ENCODE assay signal across 8 mouse cellular contexts in the genomic region with DNA sequence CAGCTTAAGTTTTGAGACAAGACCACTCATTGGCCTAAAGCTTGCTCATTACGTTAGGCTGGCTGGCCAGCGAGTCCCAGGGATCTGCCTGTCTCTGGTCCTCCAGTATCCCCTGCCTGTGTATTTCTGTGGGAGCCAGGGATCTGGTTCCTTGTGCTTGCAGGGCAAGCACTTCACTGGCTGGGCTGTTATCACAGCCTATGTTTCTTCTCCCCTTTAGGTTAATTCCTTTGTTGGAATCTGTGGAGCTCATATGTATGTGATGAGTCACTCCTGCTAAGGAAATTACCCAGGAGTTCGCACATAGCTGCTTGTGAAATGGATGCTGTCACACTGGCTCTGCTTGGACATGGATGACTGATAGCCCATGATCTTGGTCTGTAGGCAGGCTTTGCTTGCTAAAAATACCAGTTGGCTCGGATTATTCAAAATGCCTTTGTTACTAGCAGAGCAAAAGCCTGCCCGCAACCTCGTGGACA.
DNase-seq lines count a peak whose midpoint lies in the region; ATAC-seq and TF ChIP-seq lines count a peak whose summit lies in the region.

No protein-coding gene starts in this region.

- no peak overlapping the region for H3K4me3 ChIP-seq in forebrain, embryonic 16.5 days (replicated peaks; ENCODE audit: low read length)
- no peak overlapping the region for H3K4me3 ChIP-seq in forebrain, embryonic 10.5 days
- no peak overlapping the region for H3K4me3 ChIP-seq in midbrain, embryonic 10.5 days
- H3K4me3 ChIP-seq in thymus, adult 2 months (ENCODE audit: control insufficient read depth, insufficient read depth, low read length), result no peak overlapping the region

- H3K4me1 ChIP-seq in forebrain, embryonic 16.5 days (replicated peaks; ENCODE audit: control insufficient read depth, insufficient read depth, low read length), result peaks cover 10% of the 10 kb centered on the region
- peaks cover 5% of the 10 kb centered on the region; the same call in 1 of the 2 replicates for H3K4me1 ChIP-seq in forebrain, embryonic 10.5 days
- peaks cover 10% of the 10 kb centered on the region for H3K4me1 ChIP-seq in midbrain, embryonic 10.5 days
- no peaks in the 10 kb centered on the region for H3K4me1 ChIP-seq in thymus, adult 2 months (replicated peaks; ENCODE audit: control insufficient read depth, insufficient read depth, low read length)

- H3K27ac ChIP-seq in forebrain, embryonic 16.5 days (ENCODE audit: low read length), result peak overlapping the region; percentile 9; the same call in 1 of the 2 replicates
- no peak overlapping the region for H3K27ac ChIP-seq in forebrain, embryonic 10.5 days
- peak overlapping the region; percentile 63 for H3K27ac ChIP-seq in midbrain, embryonic 10.5 days (replicated peaks)
- H3K27ac ChIP-seq in thymus, adult 2 months (ENCODE audit: control insufficient read depth, insufficient read depth, low read length), result no peak overlapping the region

- no peak for TF ChIP-seq POLR2A in thymus, adult 2 months (IDR thresholded peaks at IDR 0.05; ENCODE audit: control insufficient read depth, extremely low read depth, insufficient read depth, low read length, poor library complexity)

- no peak overlapping the region for H3K9ac ChIP-seq in forebrain, embryonic 16.5 days (replicated peaks; ENCODE audit: low read depth, low read length)

- ATAC-seq in forebrain, embryonic 16.5 days, result peak; percentile 49; the same call in 1 of the 2 replicates
- no peak for ATAC-seq in CD4-positive, CD25-positive, alpha-beta regulatory T cell, adult 4 months

- H3K27me3 ChIP-seq in forebrain, embryonic 16.5 days (replicated peaks; ENCODE audit: control insufficient read depth, insufficient read depth, low read length), result no peaks in the 10 kb centered on the region
- H3K27me3 ChIP-seq in forebrain, embryonic 10.5 days (ENCODE audit: poor library complexity, severe bottlenecking), result no peaks in the 10 kb centered on the region
- H3K27me3 ChIP-seq in midbrain, embryonic 10.5 days (ENCODE audit: low read depth, poor library complexity, severe bottlenecking), result no peaks in the 10 kb centered on the region
- no peaks in the 10 kb centered on the region for H3K27me3 ChIP-seq in thymus, adult 2 months (ENCODE audit: control insufficient read depth, insufficient read depth, low read length)

- DNase-seq in forebrain, embryonic 10.5 days (ENCODE audit: extremely low spot score, low spot score), result no peak
- peak; percentile 61 for DNase-seq in 416B (ENCODE audit: low read depth)
- peak; percentile 28 for DNase-seq in heart, adult 8-10 months (ENCODE audit: low spot score)
- no peak for DNase-seq in midbrain, embryonic 10.5 days (ENCODE audit: low spot score)
- no peak for DNase-seq in thymus, adult 2 months
- DNase-seq in T-cell, adult 2 months (ENCODE audit: low spot score), result no peak

- WGBS in forebrain, embryonic 16.5 days, result 49% methylated on average over 6 of the region's 6 CpGs
- WGBS in forebrain, embryonic 10.5 days, result 76% methylated on average over 6 of the region's 6 CpGs
- WGBS in midbrain, embryonic 10.5 days, result 70% methylated on average over 6 of the region's 6 CpGs
- WGBS in thymus, adult 2 months, result 92% methylated on average over 6 of the region's 6 CpGs

- H3K36me3 ChIP-seq in forebrain, embryonic 16.5 days (ENCODE audit: control insufficient read depth, insufficient read depth), result no peaks in the 10 kb centered on the region
- no peaks in the 10 kb centered on the region for H3K36me3 ChIP-seq in forebrain, embryonic 10.5 days (replicated peaks)
- H3K36me3 ChIP-seq in midbrain, embryonic 10.5 days, result no peaks in the 10 kb centered on the region
- no peaks in the 10 kb centered on the region for H3K36me3 ChIP-seq in thymus, adult 2 months (ENCODE audit: control insufficient read depth, insufficient read depth, low read length)

- no peak for TF ChIP-seq CTCF in thymus, adult 2 months (IDR thresholded peaks at IDR 0.05; ENCODE audit: borderline replicate concordance, control insufficient read depth, extremely low read depth, insufficient read depth, low read length, poor library complexity)

- H3K9me3 ChIP-seq in forebrain, embryonic 16.5 days (ENCODE audit: control insufficient read depth, low read length), result no peaks in the 10 kb centered on the region
- H3K9me3 ChIP-seq in forebrain, embryonic 10.5 days, result no peaks in the 10 kb centered on the region
- H3K9me3 ChIP-seq in midbrain, embryonic 10.5 days (replicated peaks), result no peaks in the 10 kb centered on the region

- no peak overlapping the region for H3K4me2 ChIP-seq in forebrain, embryonic 16.5 days (ENCODE audit: low read length)

Comparison
In these comparisons a context has a peak if more than half of its experiments do, and no peak if none do; other contexts are left out.
1. H3K27ac ChIP-seq: peak in forebrain, embryonic 16.5 days (single experiment) and midbrain, embryonic 10.5 days (single experiment); none in forebrain, embryonic 10.5 days (single experiment) and thymus, adult 2 months (single experiment).
2. DNase-seq: peak in 416B (single experiment) and heart, adult 8-10 months (single experiment); none in forebrain, embryonic 10.5 days (single experiment), midbrain, embryonic 10.5 days (single experiment), thymus, adult 2 months (single experiment) and T-cell, adult 2 months (single experiment).